Mouse (Mus musculus): Measurements from ENCODE around the gene Shroom3.

GRCm38 (mm10) chr5:92924851-92925477 lies 241.7 kb downstream of the Shroom3 start:
- TF ChIP-seq CTCF (IDR thresholded peaks at IDR 0.05; ENCODE audit: borderline replicate concordance, insufficient read depth, low read depth, low read length) = no peak
- no peak for TF ChIP-seq POLR2A (IDR thresholded peaks at IDR 0.05; ENCODE audit: borderline replicate concordance, insufficient read depth, low read length)

Data from cerebellum, adult 2 months (tissue).